Mouse (Mus musculus) forebrain, embryonic 14.5 days (tissue): ENCODE measurements at regions not wholly inside any gene's neighbourhood (a gene's known extent, or its start where the extent isn't known, plus 50 kb on each side); places are given as distances from the start of the nearest gene placed in this dataset.

Experiments
- ATAC-seq: fragments of 200-750 bp; cut with Nextera tagmentation; 2 replicates; pipeline ENCODE4 v1.8.0; 2017; ENCODE audit warnings: mild to moderate bottlenecking, moderate library complexity
- DNase-seq: peaks from one replicate; pipeline ENCODE4 v3.0.0-alpha.2; 2015; ENCODE audit warnings: low spot score
- H3K27ac ChIP-seq: fragments of 300-500 bp; sonication (generic); 2 replicates; pipeline ENCODE4 v1.5.1; 2014; ENCODE audit warnings: low read depth, mild to moderate bottlenecking, control low read depth, low read length, moderate library complexity
- H3K27me3 ChIP-seq: fragments of 300-500 bp; sonication (generic); replicated peaks from 2 replicates; pipeline ENCODE4 v1.6.1; 2014; ENCODE audit warnings: low read length, control low read depth, mixed read lengths; ENCODE audit not compliant: control insufficient read depth, insufficient read depth
- H3K36me3 ChIP-seq: fragments of 300-500 bp; sonication (generic); 2 replicates; pipeline ENCODE4 v1.6.1; 2014; ENCODE audit warnings: low read length, control low read depth; ENCODE audit not compliant: control insufficient read depth, insufficient read depth
- H3K4me1 ChIP-seq: fragments of 300-500 bp; sonication (generic); 2 replicates; pipeline ENCODE4 v1.6.1; 2014; ENCODE audit warnings: antibody characterized with exemption, low read length, control low read depth; ENCODE audit not compliant: control insufficient read depth, insufficient read depth
- H3K4me2 ChIP-seq: fragments of 300-500 bp; sonication (generic); 2 replicates; pipeline ENCODE4 v1.6.1; 2014; ENCODE audit warnings: mild to moderate bottlenecking, control low read depth, low read length
- H3K4me3 ChIP-seq: fragments of 300-500 bp; sonication (generic); 2 replicates; pipeline ENCODE4 v1.5.1; 2014; ENCODE audit warnings: low read depth, low read length, control low read depth
- H3K9ac ChIP-seq: fragments of 300-500 bp; sonication (generic); 2 replicates; pipeline ENCODE4 v1.6.1; 2014; ENCODE audit warnings: mild to moderate bottlenecking, low read length, control low read depth, moderate library complexity
- H3K9me3 ChIP-seq: fragments of 300-500 bp; sonication (generic); replicated peaks from 2 replicates; pipeline ENCODE4 v1.6.1; 2016; ENCODE audit warnings: low read length, control low read depth, mixed read lengths; ENCODE audit not compliant: control insufficient read depth
- WGBS: fragments of 180-500 bp; shearing (Covaris S2); extraction: QIAGEN DNeasy Blood & Tissue Kit; methylation state at CpG from one replicate; pipeline ENCODE4 v1.1.7; 2014; 5-methylcytosine and 5-hydroxymethylcytosine counted together

DNA sequence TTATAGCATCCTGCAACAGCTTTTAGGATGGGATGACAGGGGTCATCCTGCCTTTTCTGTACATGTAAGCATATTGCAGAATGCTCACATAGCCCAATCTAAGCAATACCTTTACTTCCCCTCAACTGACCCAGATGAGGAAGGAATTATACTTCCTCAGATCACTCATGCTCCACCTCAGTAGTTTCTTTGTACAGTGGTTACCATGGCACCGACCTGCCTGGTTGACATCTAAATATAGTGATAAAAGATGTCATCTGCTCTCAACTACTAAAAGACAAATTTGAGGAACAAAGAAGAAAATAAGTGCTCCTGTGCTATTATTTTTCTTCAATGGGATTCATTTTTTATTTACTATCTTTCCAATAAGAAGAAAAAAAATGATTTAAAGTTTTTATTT lies 994.6 kb upstream of the Gm37988 start:
- Histone ChIP-seq H3K4me2 (no peak overlapping the region), H3K4me1 (no peaks in the 10 kb centered on the region), H3K9me3 (no peaks in the 10 kb centered on the region), H3K9ac (no peak overlapping the region), H3K4me3 (no peak overlapping the region), H3K36me3 (no peaks in the 10 kb centered on the region), H3K27me3 (no peaks in the 10 kb centered on the region), H3K27ac (no peak overlapping the region)
- DNase-seq: no peak
- no peak for ATAC-seq
- WGBS: 86% methylated on average over 1 of the region's 1 CpGs

DNA sequence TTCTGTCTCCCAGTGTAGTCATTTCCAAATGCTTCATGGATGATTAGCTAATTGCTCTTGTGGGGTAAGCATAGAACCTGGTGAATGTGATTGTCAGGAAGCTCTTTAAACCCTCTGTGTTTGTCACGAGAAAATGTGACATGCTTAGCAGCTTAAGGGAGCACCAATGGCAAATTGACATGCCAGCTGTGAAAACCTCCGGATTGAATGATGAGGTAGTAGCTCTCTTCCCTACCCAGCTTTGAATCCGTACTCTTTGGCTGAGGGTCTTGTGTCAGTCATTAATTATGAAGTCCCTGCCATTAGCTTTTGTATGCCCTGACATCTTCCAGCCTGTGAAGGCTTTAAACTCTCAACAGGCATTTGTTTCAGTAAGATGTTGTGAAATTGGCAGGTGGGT lies 965.7 kb upstream of the Gm37988 start:
- Histone ChIP-seq H3K9me3 (no peaks in the 10 kb centered on the region), H3K27me3 (no peaks in the 10 kb centered on the region)
- WGBS: 22% methylated on average over 3 of the region's 3 CpGs

More for the DNA sequence above, 965.7 kb upstream of the Gm37988 start:
- H3K27ac ChIP-seq: 0 out of 2 replicates have a peak overlapping the region, but pooled peaks have one; percentile 21
- no peaks in the 10 kb centered on the region for H3K4me1 ChIP-seq
- DNase-seq (peak; percentile 45), ATAC-seq (peak; percentile 50; the same call in 1 of the 2 replicates)
- H3K9ac ChIP-seq: no peak overlapping the region
- no peaks in the 10 kb centered on the region for H3K36me3 ChIP-seq
- no peak overlapping the region for H3K4me2 ChIP-seq
- no peak overlapping the region for H3K4me3 ChIP-seq
